Mouse (Mus musculus) CD4-positive, CD25-positive, alpha-beta regulatory T cell, adult 4 months (primary cell): Measurements from ENCODE around the gene Ndufa12. TPM values are rescaled to one million over a fixed set of nuclear protein-coding genes. Genes with fewer than 3 reads are reported as not detected.

Source experiments
- ATAC-seq: one replicate; pipeline ENCODE4 v1.8.0; 2017
- polyA plus RNA-seq, 2 experiments: library from polyadenylated mRNA; unstranded; fragments of 100-300 nt; shearing (Covaris generic); gene quantifications; one replicate each; pipeline ENCODE4 v1.2.1; 2017

The Ndufa12 gene
- 100 to 1,000 TPM; 157 to 163 TPM for polyA plus RNA-seq

GRCm38 (mm10) chr10:94198482-94199405, at the start of gene Ndufa12:
Gene Ndufa12, plus strand, starts transcription at chr10:94198720.
- peak; percentile 100 for ATAC-seq

GRCm38 (mm10) chr10:94151488-94151887, 47.0 kb upstream of the Ndufa12 start:
- ATAC-seq = no peak

GRCm38 (mm10) chr10:94153841-94154240, 44.7 kb upstream of the Ndufa12 start:
- ATAC-seq = no peak

- no peak for ATAC-seq
These were observed 39.6 kb upstream of the Ndufa12 start for GRCm38 (mm10) chr10:94158962-94159361.

- ATAC-seq = no peak
These were observed 39.1 kb upstream of the Ndufa12 start for GRCm38 (mm10) chr10:94159406-94159805.

GRCm38 (mm10) chr10:94161051-94161765, 37.3 kb upstream of the Ndufa12 start:
- no peak for ATAC-seq

GRCm38 (mm10) chr10:94162031-94162430, 36.5 kb upstream of the Ndufa12 start:
- no peak for ATAC-seq

GRCm38 (mm10) chr10:94164104-94164845, 34.2 kb upstream of the Ndufa12 start:
- ATAC-seq = no peak

- ATAC-seq = no peak
These were observed 33.1 kb upstream of the Ndufa12 start for GRCm38 (mm10) chr10:94165426-94165825.

- ATAC-seq = no peak
These were observed 31.3 kb upstream of the Ndufa12 start for GRCm38 (mm10) chr10:94167051-94167750.

GRCm38 (mm10) chr10:94171440-94172130, 26.9 kb upstream of the Ndufa12 start:
- no peak for ATAC-seq

GRCm38 (mm10) chr10:94172137-94172536, 26.4 kb upstream of the Ndufa12 start:
- no peak for ATAC-seq

- ATAC-seq = no peak
These were observed 25.8 kb upstream of the Ndufa12 start for GRCm38 (mm10) chr10:94172706-94173105.

GRCm38 (mm10) chr10:94174652-94175051, 23.9 kb upstream of the Ndufa12 start:
- ATAC-seq = no peak

- no peak for ATAC-seq
These were observed 15.3 kb upstream of the Ndufa12 start for GRCm38 (mm10) chr10:94183199-94183598.

GRCm38 (mm10) chr10:94204973-94205372, 6.5 kb downstream of the Ndufa12 start:
- no peak for ATAC-seq

GRCm38 (mm10) chr10:94210718-94211618, 12.4 kb downstream of the Ndufa12 start:
- ATAC-seq = peak; percentile 2

- ATAC-seq = peak; percentile 95
These were observed 13.2 kb downstream of the Ndufa12 start for GRCm38 (mm10) chr10:94211725-94212124.

- ATAC-seq = no peak
These were observed 26.7 kb downstream of the Ndufa12 start for GRCm38 (mm10) chr10:94225026-94225750.
